Mouse (Mus musculus) urinary bladder, postnatal 10 days (tissue): ENCODE measurements around the gene Fasl.

Source experiments
- DNase-seq: peaks from one replicate; pipeline ENCODE4 v3.0.0; 2022; ENCODE audit warnings: low spot score

The Fasl gene

DNA sequence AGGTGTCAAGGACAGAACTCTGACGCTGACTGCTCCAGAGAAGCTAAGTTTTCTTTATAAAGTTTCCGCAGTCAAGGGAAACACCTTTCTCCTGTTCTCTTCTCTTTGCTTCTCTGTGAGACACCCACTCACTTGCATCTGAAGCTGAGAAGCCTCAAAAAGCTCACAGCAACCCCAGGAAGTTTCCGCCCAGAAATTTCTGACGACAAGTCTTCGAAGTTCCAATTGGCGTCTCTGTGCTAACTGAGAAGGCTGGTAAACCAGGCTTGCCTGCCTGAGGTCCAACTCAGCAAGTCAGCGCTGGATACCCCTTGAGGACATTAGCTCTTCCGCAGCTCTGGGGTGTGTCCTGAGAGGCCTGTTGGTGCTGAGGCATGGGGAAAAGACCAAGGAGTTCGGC is at the start of gene Fasl:
Gene Fasl (minus strand): TSS at position 157 of the 400 bp plus-strand sequence.
- no peak for DNase-seq

DNA sequence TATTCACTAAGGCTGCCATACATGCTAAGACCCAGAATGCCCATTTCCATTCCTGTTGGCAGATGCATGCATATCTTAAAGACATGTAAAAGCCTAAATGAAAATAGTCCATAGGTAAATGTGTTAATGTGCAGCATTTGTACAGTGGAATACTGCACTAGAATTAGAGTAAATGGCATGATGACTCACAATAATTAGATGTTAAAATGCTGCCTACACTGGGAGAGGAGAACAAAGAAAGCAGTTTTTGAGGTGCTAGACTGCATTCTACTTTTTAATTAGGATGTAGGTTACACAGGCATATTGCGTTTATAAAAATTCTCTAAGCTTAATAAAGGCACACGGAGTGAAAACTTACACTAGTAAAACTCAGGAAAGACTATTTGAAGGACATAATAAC is 38.4 kb upstream of the Fasl start:
- DNase-seq: no peak

DNA sequence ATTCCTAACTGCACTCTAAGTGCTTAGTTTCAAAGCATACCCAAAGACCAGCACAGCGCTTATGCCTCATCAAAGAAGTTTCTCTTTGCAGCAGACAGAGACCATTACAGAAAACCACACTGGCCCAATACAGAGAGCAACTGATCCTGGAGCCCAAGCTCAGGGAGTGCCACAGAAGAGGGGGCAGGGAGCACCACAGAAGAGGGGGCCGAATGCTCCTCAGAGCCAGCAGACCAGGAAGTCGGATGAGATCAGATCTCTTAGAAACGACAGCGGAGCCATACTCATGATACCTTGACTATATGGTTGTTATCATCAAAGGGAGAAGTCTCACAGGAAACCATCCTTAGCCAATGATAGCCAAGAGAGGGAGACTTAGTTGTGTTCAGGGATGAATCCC is 21.1 kb upstream of the Fasl start:
- no peak for DNase-seq

DNA sequence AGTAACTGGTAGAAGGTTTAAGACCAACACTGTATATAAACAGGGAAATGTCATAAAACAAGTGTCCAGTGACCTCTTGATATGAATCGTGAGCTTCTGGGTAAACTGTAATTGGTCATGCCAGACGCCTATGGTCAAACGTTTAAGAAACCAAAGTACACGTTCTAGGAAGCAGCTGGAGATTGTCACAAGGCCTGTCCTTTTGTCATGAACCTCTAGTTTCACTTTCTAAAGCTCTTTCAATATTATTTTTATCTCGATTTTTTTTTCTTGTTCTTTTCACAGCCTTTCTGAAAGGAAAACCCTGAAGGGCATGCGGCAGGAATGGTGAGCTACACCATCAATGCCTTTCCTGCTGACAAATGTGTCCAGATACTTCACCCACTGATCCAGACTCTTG is 20.7 kb upstream of the Fasl start:
- no peak for DNase-seq

DNA sequence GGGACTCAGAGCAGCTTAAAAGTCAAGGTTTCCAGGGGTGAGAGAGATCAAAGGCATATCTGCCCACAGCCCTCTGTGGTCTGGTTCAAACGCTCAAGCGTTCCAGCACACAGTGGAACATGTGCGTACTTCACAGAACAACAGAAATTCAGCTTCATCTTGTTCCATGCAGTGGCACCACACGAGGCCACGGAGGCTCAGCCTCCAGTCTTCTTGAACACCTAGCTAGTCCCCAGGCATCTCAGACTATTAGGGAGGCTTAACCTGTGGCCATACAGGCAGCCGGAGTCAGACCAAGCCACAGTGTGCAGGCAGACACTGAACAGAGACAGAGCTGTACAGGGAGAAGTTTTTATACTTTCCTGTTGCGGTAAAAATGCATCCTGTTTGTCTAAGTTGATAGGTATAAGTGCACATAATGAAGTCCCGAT is 16.3 kb upstream of the Fasl start:
- no peak for DNase-seq

DNA sequence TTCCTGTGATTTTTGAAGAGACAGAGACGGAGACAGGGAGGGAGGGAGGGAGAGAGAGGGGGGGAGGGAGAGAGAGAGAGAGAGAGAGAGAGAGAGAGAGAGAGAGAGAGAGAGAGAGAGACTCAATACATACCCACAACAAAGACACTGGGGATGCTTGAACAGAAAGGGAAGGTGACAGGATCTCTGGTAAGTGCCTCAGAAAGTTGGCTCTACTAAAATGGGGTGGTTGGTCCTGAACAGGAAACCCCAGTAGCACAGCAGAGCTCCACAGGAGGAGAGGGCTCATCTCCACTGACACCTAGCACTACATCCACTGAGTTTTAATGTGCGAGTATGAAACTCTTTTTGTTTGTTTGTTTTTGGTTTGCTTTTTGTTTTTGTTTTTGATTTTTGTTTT is 13.0 kb upstream of the Fasl start:
- no peak for DNase-seq

DNA sequence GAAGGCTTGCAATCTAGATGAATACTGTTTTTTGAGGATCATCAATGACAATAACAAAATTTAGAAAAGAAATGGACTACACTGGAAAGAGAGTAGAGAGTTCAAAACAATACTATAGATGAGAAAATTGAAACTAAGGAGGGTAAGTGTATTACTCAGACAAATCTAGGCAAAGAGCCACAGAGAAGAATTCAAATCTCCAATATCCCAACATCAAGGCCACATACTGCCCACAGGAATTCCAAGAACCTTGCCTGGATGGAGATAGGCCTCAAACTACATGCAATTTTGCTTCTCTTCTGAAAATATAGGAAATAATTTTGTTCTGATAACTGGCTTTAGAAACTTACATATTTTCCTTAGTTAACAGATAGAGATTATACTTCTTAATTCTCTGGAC is 12.0 kb upstream of the Fasl start:
- DNase-seq: no peak

DNA sequence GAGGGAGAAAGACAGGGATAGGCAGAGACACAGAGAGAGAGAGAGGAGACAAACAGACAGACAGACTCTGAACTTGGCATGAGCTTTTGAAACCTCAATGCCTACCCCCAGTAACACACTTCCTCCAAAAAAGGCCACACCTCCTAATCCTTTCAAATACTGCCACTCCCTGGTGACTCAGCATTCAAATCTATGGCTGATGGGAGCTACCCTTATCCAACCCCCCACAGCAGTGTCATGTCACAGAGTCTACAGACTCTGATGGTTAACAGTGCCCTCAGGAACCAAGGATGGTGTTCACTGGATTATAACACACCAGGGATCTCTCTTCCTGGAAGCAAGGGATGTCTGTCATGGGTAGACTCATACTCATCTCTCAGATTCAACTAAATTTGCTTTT is 11.5 kb upstream of the Fasl start:
- no peak for DNase-seq

DNA sequence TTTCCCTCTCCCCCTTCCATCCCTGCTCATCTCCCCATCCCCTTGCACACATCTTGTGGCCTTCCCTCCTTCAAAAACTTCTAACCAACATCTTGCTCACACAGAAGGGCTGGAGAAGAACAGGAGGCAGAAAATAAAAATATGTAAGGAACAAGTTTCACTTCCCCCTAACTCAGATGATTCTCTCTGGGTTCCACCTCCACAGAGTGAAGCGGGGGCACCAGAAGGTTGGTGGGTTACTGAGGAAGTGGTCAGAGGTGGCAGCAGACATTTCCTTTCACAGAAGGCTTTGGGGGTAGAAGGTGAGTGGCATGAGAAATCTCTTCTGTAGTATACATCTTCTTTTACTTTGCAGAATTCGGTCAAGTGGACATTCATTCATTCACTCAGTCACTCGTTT is 10.6 kb upstream of the Fasl start:
- no peak for DNase-seq

DNA sequence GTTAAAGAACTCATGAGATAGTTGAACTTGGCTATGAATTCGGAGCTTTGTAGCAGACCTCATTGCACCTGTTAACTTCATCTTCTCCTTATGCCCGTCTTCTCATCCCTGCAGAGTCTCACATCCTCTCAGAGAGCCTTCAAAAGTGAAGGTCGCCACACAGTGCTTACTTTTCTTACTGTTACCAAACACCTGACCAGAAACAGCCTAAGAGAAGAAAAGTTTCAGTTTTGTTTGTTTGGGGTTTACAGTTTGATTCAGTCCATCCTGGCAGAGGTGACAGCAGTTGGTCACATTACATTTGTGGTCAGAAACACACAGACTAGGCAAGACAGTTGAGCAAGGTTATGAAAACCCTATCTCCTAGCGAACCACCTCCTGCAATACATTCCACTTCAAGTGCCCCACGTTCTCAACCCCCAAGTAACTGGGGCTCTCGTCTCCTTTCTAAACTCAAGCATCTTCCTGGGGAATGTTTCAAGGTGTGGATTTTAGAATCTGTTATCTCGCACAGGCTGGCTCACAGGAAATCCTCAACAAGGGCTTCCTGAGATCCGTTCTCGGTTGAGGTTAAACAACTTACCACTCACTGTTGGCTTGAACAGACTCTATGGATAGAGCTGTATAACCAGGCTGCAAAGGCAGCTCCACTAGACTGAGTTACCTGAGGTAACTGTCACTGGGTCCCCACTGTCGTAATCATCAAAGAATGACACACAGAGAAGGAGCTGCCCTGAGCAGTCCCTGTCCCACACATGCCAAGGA is 6.3 kb upstream of the Fasl start:
- no peak for DNase-seq

DNA sequence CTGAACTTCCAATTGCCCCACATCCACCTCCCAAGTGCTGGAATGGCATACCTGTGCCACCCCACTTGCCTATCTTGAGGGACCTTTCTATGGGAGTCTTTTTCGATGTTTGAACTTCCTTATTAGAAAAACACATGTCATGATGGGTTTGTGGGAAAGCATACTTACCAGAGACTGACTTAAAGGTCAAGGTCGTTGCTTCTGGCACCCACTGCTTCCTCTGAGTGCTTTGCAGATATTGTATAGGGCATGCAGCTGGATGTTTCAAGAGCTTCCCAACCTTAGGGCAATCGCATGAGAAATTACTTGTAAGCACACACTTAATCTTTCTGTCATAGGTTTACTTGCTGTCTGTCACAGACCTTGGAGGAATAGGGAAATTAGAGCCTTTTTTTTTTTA is 5.0 kb upstream of the Fasl start:
- DNase-seq: no peak

DNA sequence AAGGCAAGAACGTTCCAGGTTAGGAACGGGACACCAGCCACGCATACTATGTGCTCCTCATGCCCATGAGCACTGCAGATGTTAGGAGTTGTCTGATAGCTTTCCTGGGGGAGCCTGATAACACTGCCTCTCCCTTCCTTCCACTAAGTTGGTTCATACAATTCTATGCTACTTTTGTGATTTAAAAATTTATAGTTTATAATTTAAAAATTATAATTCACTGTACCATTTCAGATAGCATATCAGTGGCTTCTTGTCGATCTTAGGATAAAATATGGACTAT is 4.3 kb upstream of the Fasl start:
- no peak for DNase-seq

DNA sequence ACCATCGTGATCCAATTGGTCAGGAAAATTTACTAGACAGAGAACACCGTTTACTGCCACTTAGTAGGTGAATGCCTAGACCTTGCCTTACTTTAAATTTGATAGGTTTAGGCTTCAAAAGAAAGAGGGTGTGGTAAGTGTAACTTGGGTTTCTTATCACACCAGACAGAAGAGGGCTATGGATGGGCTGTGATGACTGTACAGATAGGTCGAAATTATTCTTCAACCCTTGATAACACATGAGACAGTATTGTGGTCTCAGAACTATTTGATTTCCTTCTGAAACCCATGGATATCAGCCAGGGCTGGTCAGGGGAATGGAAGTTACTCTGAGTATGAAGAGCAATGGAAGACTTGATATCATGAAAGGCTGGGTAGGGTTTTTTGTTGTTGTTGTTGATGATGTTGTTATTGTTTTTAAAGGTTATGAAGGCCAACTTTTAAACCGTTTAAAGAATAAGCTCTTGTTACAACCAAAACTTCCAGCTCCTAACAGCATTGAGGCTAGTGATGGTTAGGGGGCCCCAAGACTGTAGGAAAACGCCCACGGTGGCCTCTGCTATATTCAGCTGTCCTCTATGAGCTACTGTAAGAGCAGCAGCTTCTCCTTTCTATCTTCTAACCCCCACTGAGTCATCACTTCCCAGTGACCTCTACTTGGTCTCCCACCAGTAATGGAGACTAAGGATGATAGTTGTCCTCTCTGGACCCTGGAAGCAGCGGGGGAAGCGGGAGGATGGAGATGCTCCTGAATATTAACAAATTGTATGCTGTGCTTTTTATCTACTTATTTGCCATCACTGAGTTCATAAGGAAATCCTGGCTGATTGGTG is 3.8 kb upstream of the Fasl start:
- no peak for DNase-seq

DNA sequence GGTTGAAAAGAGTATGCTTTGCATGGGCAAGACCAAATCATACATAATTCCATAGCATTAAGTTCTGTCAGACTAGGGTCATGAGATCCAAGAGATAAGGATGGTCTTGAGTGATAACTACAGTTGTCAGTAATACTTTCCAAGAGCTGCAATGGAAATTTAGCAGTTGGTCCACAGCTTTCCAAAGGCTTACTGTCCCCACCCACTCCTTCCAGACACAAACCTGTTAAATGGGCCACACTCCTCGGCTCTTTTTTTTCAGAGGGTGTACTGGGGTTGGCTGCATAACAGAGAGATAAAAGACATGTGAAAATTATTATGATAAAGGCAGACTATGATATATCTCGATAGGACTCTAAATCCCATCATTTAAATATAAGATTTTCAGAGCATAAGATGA is 5.6 kb downstream of the Fasl start:
- no peak for DNase-seq

DNA sequence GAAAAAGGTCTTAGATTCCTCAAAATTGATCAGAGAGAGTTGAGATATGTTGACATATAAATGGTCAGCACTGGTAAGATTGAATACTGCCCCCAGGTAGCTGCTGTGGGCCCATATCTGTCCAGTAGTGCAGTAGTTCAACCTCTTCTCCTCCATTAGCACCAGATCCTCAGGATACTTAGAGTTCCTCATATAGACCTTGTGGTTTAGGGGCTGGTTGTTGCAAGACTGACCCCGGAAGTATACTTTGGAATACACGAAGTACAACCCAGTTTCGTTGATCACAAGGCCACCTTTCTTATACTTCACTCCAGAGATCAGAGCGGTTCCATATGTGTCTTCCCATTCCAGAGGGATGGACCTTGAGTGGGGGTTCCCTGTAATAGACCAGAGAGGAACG is 6.7 kb downstream of the Fasl start:
- DNase-seq: no peak

DNA sequence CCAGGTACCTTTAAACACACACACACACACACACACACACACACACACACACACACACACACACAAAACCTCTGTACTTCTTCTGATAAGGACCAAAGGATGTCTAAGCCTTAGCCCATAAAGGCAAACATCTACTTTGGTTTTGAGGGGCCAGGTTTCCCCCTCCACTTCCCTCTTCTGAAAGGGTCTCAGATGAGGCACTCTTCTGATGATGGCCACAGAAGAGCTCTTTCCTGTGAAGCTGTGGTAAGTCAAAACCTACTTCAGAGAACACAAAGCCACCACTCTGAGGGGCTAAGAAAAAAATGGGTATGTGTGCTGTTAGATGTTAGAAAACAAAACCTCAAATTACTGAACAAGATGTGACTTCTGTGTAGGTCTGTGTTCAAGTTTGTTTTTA is 9.2 kb downstream of the Fasl start:
- no peak for DNase-seq

DNA sequence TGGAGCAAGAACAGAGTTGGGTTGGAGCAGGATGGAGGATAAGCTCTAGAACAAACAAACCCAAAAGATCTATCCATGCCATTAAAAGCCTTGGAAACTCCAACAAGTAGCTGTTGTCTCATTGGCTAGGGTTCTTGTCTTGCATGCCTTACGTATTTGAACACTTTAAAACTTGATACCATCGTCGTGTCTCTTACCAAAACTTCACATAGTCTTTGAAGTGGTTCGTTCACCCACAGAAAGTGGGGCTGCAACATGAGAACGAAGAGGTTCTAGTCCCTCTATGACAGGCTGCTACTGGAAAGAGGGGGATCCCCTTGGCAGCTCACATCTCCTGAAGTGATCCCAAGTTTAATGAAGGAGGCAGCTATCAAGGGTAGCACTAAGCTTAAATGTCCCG is 13.1 kb downstream of the Fasl start:
- DNase-seq: no peak

DNA sequence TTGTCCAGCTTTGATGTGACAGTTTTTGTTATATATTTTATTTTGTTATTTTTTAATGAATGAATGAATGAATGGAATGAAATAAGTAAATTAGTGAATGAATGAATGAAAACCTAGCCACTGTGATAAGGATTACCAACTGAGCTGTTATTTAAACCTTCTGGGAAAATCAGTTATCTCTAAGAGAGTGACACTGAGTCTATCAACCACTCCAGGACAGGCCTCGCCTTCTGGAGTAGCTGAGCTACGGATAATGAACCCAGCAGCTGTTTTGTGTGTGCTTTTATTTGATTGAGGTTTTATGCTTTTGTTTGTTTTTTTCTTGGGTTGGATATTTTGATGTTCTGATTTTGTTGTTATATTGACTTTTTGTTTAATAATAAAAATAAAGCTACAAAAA is 17.0 kb downstream of the Fasl start:
- DNase-seq: no peak

DNA sequence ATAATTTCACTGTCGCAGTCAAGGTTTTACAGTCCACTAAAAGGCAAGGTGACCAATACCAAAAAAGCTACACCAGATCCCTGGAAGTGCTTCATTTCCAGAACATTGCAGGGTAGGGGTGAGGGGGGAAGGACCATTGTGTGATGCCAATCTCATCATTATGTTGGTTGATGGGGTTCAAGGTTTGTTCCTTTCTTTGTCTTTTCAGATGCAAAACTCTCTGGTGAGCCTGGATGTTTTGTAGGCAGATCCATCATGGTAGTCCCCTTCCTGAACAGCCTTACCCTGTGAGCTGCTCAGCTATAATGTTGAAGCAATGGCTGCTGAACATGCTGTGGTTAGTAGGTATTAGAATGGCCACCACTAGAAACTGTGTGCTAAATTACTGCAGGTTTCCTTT is 19.0 kb downstream of the Fasl start:
- no peak for DNase-seq

DNA sequence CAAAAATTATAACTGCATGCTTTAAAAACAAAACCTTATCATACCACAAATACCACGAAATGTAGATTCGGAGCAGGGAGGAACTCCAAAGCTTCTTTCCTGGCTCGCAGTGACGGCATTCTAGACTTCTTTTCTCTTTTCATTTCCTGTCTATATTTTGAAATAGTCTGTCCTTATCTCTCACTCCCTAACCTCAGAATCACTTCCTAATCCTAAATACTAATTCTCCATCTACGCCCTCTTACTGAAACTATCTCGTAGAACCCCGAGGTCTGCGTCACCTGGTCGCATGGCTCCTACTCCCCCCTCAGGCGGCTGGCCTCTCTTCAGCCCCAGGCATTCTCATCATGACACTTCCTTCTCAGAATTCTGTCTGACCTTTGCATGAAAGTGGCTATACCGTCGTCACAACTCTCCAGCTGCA is 21.2 kb downstream of the Fasl start:
- DNase-seq: no peak

DNA sequence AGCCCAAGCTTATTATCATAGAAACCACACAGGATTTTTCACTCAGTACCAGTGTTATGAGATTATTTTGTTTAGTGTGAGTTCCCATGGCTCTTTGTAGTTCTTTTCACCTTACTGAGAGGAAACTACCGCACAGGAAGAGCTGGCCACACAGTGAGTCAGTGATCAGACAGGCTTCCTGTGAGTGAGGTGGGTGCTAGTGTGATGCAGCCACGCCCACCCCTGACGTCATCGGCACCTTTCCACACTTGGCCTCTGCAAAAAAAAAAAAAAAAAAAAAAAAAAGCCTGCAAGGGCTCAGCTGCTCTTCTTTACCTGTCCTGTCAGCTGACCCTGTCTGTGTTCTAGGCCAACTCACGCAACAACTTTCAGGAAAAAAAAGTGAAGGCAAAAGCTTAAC is 21.6 kb downstream of the Fasl start:
- no peak for DNase-seq

DNA sequence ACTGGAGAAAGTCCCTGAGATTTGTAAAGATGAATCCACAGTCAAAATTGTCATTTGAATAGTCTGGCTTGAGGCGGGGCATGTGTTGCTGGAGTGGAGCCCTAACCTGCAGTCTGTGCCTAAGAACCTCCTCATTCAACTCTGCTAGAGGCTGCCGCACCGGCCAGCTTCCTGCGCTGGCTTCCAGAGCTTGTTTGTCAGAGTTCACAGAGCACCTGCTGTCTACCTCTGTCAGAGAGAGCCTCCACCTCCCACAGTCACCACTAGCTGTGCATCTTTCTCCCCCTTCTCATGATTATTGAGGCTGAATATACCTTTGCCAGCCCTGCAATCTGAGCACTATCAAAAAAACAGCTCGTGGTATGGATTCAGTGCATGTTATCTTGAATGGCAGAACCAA is 22.4 kb downstream of the Fasl start:
- no peak for DNase-seq

DNA sequence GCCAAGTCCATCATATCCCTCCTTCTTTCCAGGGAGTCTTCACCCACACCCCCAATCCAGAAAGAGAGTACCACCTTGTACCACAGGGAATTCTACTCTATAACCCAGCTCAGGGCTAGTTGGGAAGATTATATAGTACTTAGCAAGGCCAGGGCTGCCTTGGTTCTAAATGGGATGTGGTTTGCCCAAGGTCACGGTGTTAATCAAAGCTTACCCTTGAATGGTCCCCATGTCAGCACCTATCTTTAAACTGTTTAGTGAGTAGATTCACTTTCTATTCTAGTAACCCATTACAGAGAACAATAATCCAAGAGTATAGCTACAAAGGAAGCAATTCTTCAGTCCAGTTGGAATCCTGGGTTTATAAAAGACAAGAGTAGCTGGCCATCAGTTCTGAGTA is 23.3 kb downstream of the Fasl start:
- DNase-seq: no peak

DNA sequence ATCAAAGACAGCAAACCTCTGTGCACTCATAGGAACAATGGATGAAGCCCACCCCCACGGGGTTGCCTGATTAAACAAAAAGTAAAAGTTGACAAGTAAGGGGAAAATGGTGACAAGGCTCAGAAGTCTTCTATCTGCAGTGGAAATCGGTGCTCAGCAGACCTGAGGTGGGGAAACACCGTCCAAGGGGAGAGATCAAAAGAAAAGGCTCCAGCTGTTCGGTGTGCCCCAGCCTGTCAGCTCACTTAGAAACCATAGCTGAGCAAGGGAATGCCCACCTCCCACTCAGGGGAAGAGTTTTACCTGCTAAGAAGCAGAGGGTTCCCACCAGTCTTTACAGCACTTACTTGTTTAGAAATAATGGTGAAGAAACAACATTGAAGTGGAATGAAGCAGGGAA is 26.7 kb downstream of the Fasl start:
- DNase-seq: no peak
